Comparison of ENCODE assay signal across 11 mouse cellular contexts in the genomic region with DNA sequence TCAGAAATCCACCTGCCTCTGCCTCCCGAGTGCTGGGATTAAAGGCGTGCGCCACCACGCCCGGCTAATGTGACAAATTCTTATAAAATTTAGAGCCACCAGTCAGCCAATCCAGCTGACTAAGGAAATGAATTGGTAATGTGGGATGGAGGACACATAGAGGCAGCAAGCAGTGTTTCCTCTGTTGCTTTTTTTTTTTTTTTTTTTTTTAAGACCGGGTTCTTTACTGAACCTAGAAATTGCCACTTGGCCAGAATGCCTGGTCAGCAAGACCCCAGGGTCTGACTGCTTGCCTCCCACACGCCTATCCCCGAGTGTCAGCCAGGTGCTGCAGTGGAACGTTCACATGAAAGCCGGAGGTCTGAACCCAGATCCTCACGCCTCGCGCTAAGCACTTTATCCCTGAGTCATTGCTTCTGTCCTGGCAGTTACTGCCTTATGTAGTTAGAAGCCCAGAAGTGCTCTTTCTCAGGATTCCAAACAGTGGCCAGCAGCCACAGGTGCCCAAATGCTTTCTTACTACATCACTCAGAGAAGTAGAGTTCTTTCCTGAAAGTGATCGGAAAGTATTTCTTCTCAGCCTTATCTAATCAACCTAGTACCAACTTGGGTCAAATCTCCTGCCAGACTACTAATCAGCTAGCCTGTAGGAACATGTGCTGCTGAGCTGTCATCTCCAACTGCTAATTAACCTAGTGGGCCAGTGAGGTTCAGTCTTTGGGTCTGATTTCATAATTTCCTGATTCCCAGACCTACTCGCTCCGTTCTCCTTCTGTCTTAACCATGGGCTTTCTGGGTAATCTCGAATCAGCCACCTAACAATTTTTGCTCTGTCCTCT. TPM values are rescaled to one million over a fixed set of nuclear protein-coding genes. Genes with fewer than 3 reads are reported as not detected.
DNase-seq lines count a peak whose midpoint lies in the region; ATAC-seq and TF ChIP-seq lines count a peak whose summit lies in the region.
"Had no signal": no experiment of that assay in that cellular context is flagged by ENCODE, and none has a peak within 500 bp of the region (broad histone marks: within the 10 kb centered on the region; RNA-seq: fewer than 3 reads in every experiment).

No protein-coding gene starts in this region.

- no peak overlapping the region for H3K4me3 ChIP-seq in heart, embryonic 16.5 days (ENCODE audit: low read length)
- H3K4me3 ChIP-seq in heart, embryonic 12.5 days, result no peak overlapping the region
- H3K4me3 ChIP-seq in liver, embryonic 11.5 days (ENCODE audit: low read depth, low read length), result no peak overlapping the region
- no peak overlapping the region for H3K4me3 ChIP-seq in thymus, adult 2 months (ENCODE audit: control insufficient read depth, insufficient read depth, low read length)
- H3K4me3 ChIP-seq: forebrain, embryonic 13.5 days; kidney, embryonic 15.5 days had no signal

- no peak overlapping the region for H3K4me2 ChIP-seq in heart, embryonic 16.5 days (ENCODE audit: low read depth, low read length)
- H3K4me2 ChIP-seq in heart, embryonic 12.5 days, result no peak overlapping the region
- H3K4me2 ChIP-seq in liver, embryonic 11.5 days, result peak overlapping the region; percentile 15; the same call in 1 of the 2 replicates
- H3K4me2 ChIP-seq: forebrain, embryonic 13.5 days; kidney, embryonic 15.5 days had no signal

- H3K9ac ChIP-seq in heart, embryonic 16.5 days (ENCODE audit: low read length), result no peak overlapping the region
- H3K9ac ChIP-seq in heart, embryonic 12.5 days, result no peak overlapping the region
- H3K9ac ChIP-seq in liver, embryonic 11.5 days (ENCODE audit: low read depth, low read length), result no peak overlapping the region
- H3K9ac ChIP-seq: forebrain, embryonic 13.5 days; kidney, embryonic 15.5 days had no signal

- H3K27ac ChIP-seq in heart, embryonic 16.5 days (ENCODE audit: low read length), result peak overlapping the region; percentile 47; the same call in 1 of the 2 replicates
- H3K27ac ChIP-seq in heart, embryonic 12.5 days (ENCODE audit: poor library complexity, severe bottlenecking), result no peak overlapping the region
- H3K27ac ChIP-seq in liver, embryonic 11.5 days (ENCODE audit: low read depth, low read length), result 0 out of 2 replicates have a peak overlapping the region, but pooled peaks have one; percentile 3
- peak overlapping the region; percentile 91 for H3K27ac ChIP-seq in thymus, adult 2 months (ENCODE audit: control insufficient read depth, insufficient read depth, low read length)
- H3K27ac ChIP-seq: forebrain, embryonic 13.5 days; kidney, embryonic 15.5 days had no signal

- no peaks in the 10 kb centered on the region for H3K27me3 ChIP-seq in heart, embryonic 16.5 days (ENCODE audit: control insufficient read depth, insufficient read depth, low read length)
- no peaks in the 10 kb centered on the region for H3K27me3 ChIP-seq in heart, embryonic 12.5 days (replicated peaks)
- H3K27me3 ChIP-seq in liver, embryonic 11.5 days (replicated peaks; ENCODE audit: control insufficient read depth, insufficient read depth, low read length), result no peaks in the 10 kb centered on the region
- H3K27me3 ChIP-seq in thymus, adult 2 months (ENCODE audit: control insufficient read depth, insufficient read depth, low read length), result no peaks in the 10 kb centered on the region
- H3K27me3 ChIP-seq: forebrain, embryonic 13.5 days; kidney, embryonic 15.5 days had no signal

- H3K9me3 ChIP-seq in heart, embryonic 16.5 days (replicated peaks; ENCODE audit: control insufficient read depth, low read length), result no peaks in the 10 kb centered on the region
- H3K9me3 ChIP-seq in heart, embryonic 12.5 days (replicated peaks), result no peaks in the 10 kb centered on the region
- H3K9me3 ChIP-seq in liver, embryonic 11.5 days (ENCODE audit: control insufficient read depth, low read length), result no peaks in the 10 kb centered on the region
- H3K9me3 ChIP-seq: forebrain, embryonic 13.5 days; kidney, embryonic 15.5 days had no signal

- no peak for ATAC-seq in heart, embryonic 16.5 days (replicated peaks; ENCODE audit: extremely low read depth, insufficient read depth, low FRiP score)
- ATAC-seq in heart, embryonic 12.5 days (ENCODE audit: insufficient number of reproducible peaks, low FRiP score), result no peak
- ATAC-seq in liver, embryonic 11.5 days (replicated peaks; ENCODE audit: low FRiP score), result peak; percentile 77
- ATAC-seq in activated CD4-positive, CD25-positive, alpha-beta regulatory T cell, adult 4 months, result no peak
- ATAC-seq: forebrain, embryonic 13.5 days had no signal

- no peak for TF ChIP-seq CTCF in thymus, adult 2 months (IDR thresholded peaks at IDR 0.05; ENCODE audit: borderline replicate concordance, control insufficient read depth, extremely low read depth, insufficient read depth, low read length, poor library complexity)

- no peak for TF ChIP-seq POLR2A in thymus, adult 2 months (IDR thresholded peaks at IDR 0.05; ENCODE audit: control insufficient read depth, extremely low read depth, insufficient read depth, low read length, poor library complexity)

- peaks cover 14% of the 10 kb centered on the region for H3K4me1 ChIP-seq in heart, embryonic 16.5 days (ENCODE audit: control insufficient read depth, insufficient read depth, low read length)
- peaks cover 29% of the 10 kb centered on the region for H3K4me1 ChIP-seq in heart, embryonic 12.5 days (replicated peaks)
- H3K4me1 ChIP-seq in liver, embryonic 11.5 days (replicated peaks; ENCODE audit: control insufficient read depth, insufficient read depth, low read length), result peaks cover 30% of the 10 kb centered on the region
- H3K4me1 ChIP-seq in thymus, adult 2 months (replicated peaks; ENCODE audit: control insufficient read depth, insufficient read depth, low read length), result peaks cover 29% of the 10 kb centered on the region

- no peaks in the 10 kb centered on the region for H3K36me3 ChIP-seq in heart, embryonic 16.5 days (ENCODE audit: control insufficient read depth, insufficient read depth)
- H3K36me3 ChIP-seq in heart, embryonic 12.5 days, result no peaks in the 10 kb centered on the region
- H3K36me3 ChIP-seq in liver, embryonic 11.5 days (ENCODE audit: control insufficient read depth, insufficient read depth, low read length), result no peaks in the 10 kb centered on the region
- no peaks in the 10 kb centered on the region for H3K36me3 ChIP-seq in thymus, adult 2 months (ENCODE audit: control insufficient read depth, insufficient read depth, low read length)
- H3K36me3 ChIP-seq: kidney, embryonic 15.5 days had no signal

- 77% methylated on average over 17 of the region's 17 CpGs for WGBS in heart, embryonic 16.5 days
- 69% methylated on average over 17 of the region's 17 CpGs for whole genome bisulfite sequencing in heart, embryonic 12.5 days
- 71% methylated on average over 17 of the region's 17 CpGs for WGBS in liver, embryonic 11.5 days
- WGBS in thymus, adult 2 months, result 53% methylated on average over 17 of the region's 17 CpGs

- peak; percentile 37 for DNase-seq in MEL-GATA-1-ER (ENCODE audit: extremely low read depth, low read depth)
- DNase-seq in liver, embryonic 11.5 days (ENCODE audit: low spot score), result no peak
- peak; percentile 51 for DNase-seq in thymus, adult 2 months
- DNase-seq in urinary bladder, postnatal 25 days (ENCODE audit: low spot score), result no peak
- no peak for DNase-seq in layer of hippocampus, adult 18-20 months (ENCODE audit: low spot score in 2 of 2)
- DNase-seq: lung, adult 2 months had no signal

RNA-seq across cellular contexts. Expression of gene Glcci1, which starts 24.7 kb away (rescaled TPM):
- polyA plus RNA-seq in heart, embryonic 16.5 days (2015; fragmentation: Nextera tagmentation; extraction: Ambion mirVana), result 2.5 and 4.0 TPM in 2 replicates
- 8.2 and 10.2 TPM in 2 replicates for polyA plus RNA-seq in heart, embryonic 12.5 days (2016; fragmentation: Nextera tagmentation; extraction: Ambion mirVana)
- 3.8 and 3.9 TPM in 2 replicates for polyA plus RNA-seq in liver, embryonic 11.5 days (2014; fragmentation: Nextera tagmentation; extraction: Ambion mirVana)
- polyA plus RNA-seq in thymus, adult 2 months (2012; rRNA removed), result 187 and 194 TPM in 2 replicates
- polyA plus RNA-seq in activated CD4-positive, CD25-positive, alpha-beta regulatory T cell, adult 4 months (2017; shearing (Covaris generic)), result 10 to 100 TPM; 18.9 to 29.2 TPM
- total RNA-seq in layer of hippocampus, adult 18-20 months (2021), result 100 to 1,000 TPM; 110 to 116 TPM

Comparison
In these comparisons a context has a peak if more than half of its experiments do, and no peak if none do; other contexts are left out.
1. DNase-seq: peak in MEL-GATA-1-ER (single experiment) and thymus, adult 2 months (single experiment); none in liver, embryonic 11.5 days (single experiment), urinary bladder, postnatal 25 days (single experiment) and layer of hippocampus, adult 18-20 months (0 of 2).